Mouse (Mus musculus) kidney, adult 2 months (tissue): ENCODE measurements around the gene Rdm1. TPM values are rescaled to one million over a fixed set of nuclear protein-coding genes. Genes with fewer than 3 reads are reported as not detected.
"Not testable (repeated sequence)": the region's sequence is repeated elsewhere in the genome, so short reads cannot be mapped to it uniquely, and the experiment has no call there.

Experiments
- DNase-seq: peaks from one replicate; pipeline ENCODE4 v3.0.0; 2021
- H3K27ac ChIP-seq: fragments of 200-500 bp; 2 replicates; pipeline ENCODE4 v1.5.1; 2012; ENCODE audit warnings: low read depth, low read length, control low read depth, inconsistent platforms; ENCODE audit not compliant: insufficient read depth
- H3K27me3 ChIP-seq: fragments of 200-500 bp; replicated peaks from 2 replicates; pipeline ENCODE4 v1.6.1; 2012; ENCODE audit warnings: mild to moderate bottlenecking, moderate library complexity, low read length, inconsistent platforms; ENCODE audit not compliant: control insufficient read depth, insufficient read depth
- H3K36me3 ChIP-seq: fragments of 200-500 bp; 2 replicates; pipeline ENCODE4 v1.6.1; 2012; ENCODE audit warnings: mild to moderate bottlenecking, moderate library complexity, low read length, inconsistent platforms; ENCODE audit not compliant: control insufficient read depth, insufficient read depth
- H3K4me1 ChIP-seq: fragments of 200-500 bp; 2 replicates; pipeline ENCODE4 v1.6.1; 2011; ENCODE audit warnings: low read length; ENCODE audit not compliant: control insufficient read depth, insufficient read depth
- H3K4me3 ChIP-seq: fragments of 200-500 bp; 2 replicates; pipeline ENCODE4 v1.5.1; 2011; ENCODE audit warnings: mild to moderate bottlenecking, low read depth, low read length, control low read depth; ENCODE audit not compliant: insufficient read depth
- CTCF ChIP-seq: fragments of 200-500 bp; conservative IDR thresholded peaks from 2 replicates; pipeline ENCODE4 v1.5.1; 2011; ENCODE audit warnings: low read depth, mild to moderate bottlenecking, control low read depth, low read length, moderate library complexity, mixed read lengths; ENCODE audit not compliant: insufficient read depth, insufficient read length
- POLR2A ChIP-seq: fragments of 200-500 bp; IDR thresholded peaks from one replicate; pipeline ENCODE4 v1.6.1; 2011; ENCODE audit warnings: low read depth, low read length, control low read depth
- WGBS: fragments of 180-500 bp; shearing (Covaris S2); methylation state at CpG from one replicate; pipeline ENCODE4 v1.1.7; 2018; 5-methylcytosine and 5-hydroxymethylcytosine counted together
- polyA plus RNA-seq: library from polyadenylated mRNA; depleted of rRNA; stranded (reverse); fragments of >200 nt; gene quantifications from 2 replicates; pipeline ENCODE4 v1.2.3, GENCODE M21; 2012

The Rdm1 gene
- polyA plus RNA-seq, 1 experiment: 41.0 TPM

DNA sequence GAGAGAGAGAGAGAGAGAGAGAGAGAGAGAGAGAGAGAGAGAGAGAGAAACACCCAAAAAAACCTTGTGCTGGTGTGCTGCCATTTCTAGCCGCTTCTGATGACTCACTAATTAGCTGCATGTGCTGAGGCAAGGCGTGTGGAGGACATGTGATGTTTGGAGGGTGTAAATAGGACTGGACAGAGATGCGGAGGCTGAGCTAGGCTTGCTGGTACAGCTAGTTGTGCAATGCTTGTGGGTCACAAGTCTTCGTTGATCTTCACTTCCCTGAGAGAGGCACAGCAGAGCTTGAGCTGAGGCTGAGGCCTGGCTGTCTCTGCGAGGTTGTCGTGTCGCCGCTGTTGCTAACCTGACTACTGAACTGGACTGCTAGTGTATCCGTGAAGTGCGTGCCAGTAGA is 39.3 kb upstream of the Rdm1 start:
- peak overlapping the region; percentile 84 for H3K27ac ChIP-seq
- H3K4me3 ChIP-seq: no peak overlapping the region
- H3K27me3 ChIP-seq: no peaks in the 10 kb centered on the region
- DNase-seq: peak; percentile 44
- no peak for TF ChIP-seq CTCF
- TF ChIP-seq POLR2A: no peak
- peaks cover 7% of the 10 kb centered on the region; the same call in 1 of the 2 replicates for H3K36me3 ChIP-seq
- H3K4me1 ChIP-seq: peaks cover 13% of the 10 kb centered on the region
- WGBS: 77% methylated on average over 10 of the region's 10 CpGs

DNA sequence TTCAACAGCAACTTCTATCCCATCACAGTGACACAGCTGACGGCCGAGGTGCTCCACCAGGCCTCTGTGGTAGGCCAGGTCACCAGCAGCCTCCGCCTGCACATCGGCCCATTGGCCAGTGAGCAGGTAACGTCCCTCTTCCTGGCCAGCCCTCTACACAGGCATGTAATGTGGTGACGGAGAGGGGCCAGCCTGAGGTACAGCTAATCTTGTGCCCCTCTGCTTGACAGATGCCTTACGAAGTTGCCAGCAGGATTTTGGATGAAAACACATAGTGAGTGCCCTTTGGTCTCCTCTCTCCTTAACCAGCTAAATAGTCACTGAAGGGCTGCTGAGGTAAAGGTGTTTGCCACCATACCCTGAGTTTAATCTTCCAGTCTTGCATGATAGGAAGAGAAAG is 38.1 kb upstream of the Rdm1 start:
- Histone ChIP-seq H3K27me3 (no peaks in the 10 kb centered on the region), H3K27ac (peak overlapping the region; percentile 70), H3K36me3 (peaks cover 7% of the 10 kb centered on the region; the same call in 1 of the 2 replicates), H3K4me1 (peaks cover 20% of the 10 kb centered on the region), H3K4me3 (no peak overlapping the region)
- WGBS: 72% methylated on average over 7 of the region's 7 CpGs
- peak; percentile 59 for DNase-seq
- TF ChIP-seq CTCF: no peak
- TF ChIP-seq POLR2A: no peak

DNA sequence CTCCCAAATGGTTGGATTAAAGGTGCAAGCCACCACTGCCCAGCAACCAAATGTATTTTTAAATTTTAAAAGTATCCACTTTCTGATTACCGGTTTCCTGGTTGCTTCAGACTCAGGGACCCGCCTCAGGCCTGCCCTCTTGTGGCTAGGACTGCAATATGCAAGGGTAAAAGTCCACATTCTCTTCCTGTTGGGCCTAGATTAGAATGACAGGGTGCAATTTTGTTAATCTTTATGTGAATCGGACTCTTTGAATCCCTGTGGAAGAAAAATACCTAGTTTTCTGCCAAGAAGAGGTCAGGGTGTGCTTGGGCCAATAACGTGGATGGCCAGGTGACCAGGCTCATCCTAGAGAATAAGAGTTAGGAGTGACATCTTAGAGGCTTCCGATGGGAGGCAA is 37.6 kb upstream of the Rdm1 start:
- DNase-seq: peak; percentile 93
- Histone ChIP-seq H3K36me3 (peaks cover 7% of the 10 kb centered on the region; the same call in 1 of the 2 replicates), H3K27ac (peak overlapping the region; percentile 70), H3K4me1 (peaks cover 22% of the 10 kb centered on the region), H3K4me3 (no peak overlapping the region), H3K27me3 (no peaks in the 10 kb centered on the region)
- TF ChIP-seq CTCF (peak; percentile 81), POLR2A (no peak)
- WGBS: 16% methylated on average over 5 of the region's 5 CpGs

DNA sequence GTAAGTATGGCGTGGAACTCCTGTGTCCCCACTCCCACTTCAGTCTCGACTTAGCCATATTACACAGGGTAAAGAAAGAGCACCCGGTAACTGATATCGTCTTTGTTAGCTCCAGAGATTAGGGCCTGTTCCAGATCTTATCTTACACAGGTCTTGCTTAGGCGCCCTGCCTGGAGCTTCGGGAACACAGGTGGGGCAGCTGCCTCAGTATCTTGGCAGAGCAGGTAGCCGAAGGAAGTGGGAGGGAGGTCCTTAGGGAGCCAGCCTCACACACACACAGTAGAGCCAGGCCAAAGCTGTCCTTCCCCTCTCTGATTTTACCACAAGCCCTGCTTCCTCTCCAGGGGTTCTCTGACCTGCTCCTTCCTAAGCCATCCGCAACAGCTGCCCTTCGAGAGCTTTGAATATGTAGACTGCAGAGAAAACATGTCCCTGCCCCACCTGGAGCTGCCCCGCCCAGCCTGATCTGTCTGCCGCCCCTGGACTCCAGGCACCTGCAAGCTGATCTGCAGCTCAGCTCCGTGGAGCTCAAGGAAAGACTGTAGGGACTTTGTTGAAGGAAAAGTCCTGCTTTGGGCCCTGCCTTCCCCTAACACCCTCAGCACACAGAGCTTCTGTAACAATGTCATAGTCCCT is 36.9 kb upstream of the Rdm1 start:
- H3K4me3 ChIP-seq: no peak overlapping the region

DNA sequence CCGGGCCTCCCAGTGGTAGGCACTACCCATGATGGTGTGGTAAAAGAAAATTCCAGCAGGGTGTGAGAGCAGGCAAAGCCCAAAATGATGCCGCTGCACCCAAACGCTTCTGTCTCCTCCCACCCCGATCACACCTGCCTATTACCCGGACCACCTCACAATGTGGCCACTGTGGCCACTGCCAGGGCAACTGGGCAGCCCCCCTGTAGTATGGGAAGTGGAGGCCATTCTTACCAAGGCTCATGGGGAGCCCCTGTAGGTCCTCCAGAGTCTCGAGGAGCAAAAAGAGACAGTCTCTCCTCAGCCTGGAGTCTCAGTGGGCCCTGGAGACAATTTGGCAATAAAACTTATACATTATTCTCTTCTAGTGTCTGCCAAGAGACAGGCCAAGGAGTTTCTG is 27.8 kb upstream of the Rdm1 start, which contains the start of gene Gm11634:
Gene Gm11634, minus strand, starts transcription at position 101 of the 400 bp plus-strand sequence.
- 80% methylated on average over 6 of the region's 6 CpGs for WGBS
- Histone ChIP-seq H3K4me1 (no peaks in the 10 kb centered on the region), H3K4me3 (no peak within 1 kb of the TSS), H3K36me3 (no peaks in the 10 kb centered on the region), H3K27me3 (no peaks in the 10 kb centered on the region), H3K27ac (no peak within 1 kb of the TSS)
- DNase-seq: no peak
- TF ChIP-seq CTCF (no peak), POLR2A (no peak)

More for the DNA sequence above, 36.9 kb upstream of the Rdm1 start:
- Histone ChIP-seq H3K4me1 (peaks cover 22% of the 10 kb centered on the region), H3K27me3 (no peaks in the 10 kb centered on the region), H3K36me3 (peaks cover 7% of the 10 kb centered on the region; the same call in 1 of the 2 replicates), H3K27ac (peak overlapping the region; percentile 59)
- TF ChIP-seq CTCF: no peak
- TF ChIP-seq POLR2A: no peak
- 65% methylated on average over 12 of the region's 12 CpGs for WGBS
- no peak for DNase-seq

DNA sequence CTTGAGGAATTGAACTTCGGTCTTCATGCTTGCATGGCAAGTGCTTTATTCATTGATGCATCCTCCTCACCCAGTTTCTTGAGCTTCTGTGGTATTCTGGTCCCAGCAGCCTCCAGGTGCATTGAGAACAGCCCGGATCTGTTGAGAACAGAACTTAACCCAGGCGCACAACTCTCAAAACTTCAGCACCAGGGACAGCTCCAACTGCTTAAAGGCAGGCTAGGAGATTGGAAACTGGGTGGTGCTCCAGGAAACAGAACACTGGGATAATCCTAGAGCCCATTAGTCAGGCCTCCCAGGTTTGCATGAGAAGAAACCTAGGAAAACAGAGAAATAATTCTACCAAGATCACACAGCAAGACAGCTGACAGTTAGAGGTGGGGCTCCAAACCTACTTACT is 24.5 kb upstream of the Rdm1 start:
- Histone ChIP-seq H3K36me3 (no peaks in the 10 kb centered on the region), H3K27me3 (no peaks in the 10 kb centered on the region), H3K4me1 (no peaks in the 10 kb centered on the region), H3K27ac (no peak overlapping the region), H3K4me3 (no peak overlapping the region)
- 5% methylated on average over 3 of the region's 3 CpGs for WGBS
- TF ChIP-seq POLR2A (no peak), CTCF (no peak)
- DNase-seq: peak; percentile 68

DNA sequence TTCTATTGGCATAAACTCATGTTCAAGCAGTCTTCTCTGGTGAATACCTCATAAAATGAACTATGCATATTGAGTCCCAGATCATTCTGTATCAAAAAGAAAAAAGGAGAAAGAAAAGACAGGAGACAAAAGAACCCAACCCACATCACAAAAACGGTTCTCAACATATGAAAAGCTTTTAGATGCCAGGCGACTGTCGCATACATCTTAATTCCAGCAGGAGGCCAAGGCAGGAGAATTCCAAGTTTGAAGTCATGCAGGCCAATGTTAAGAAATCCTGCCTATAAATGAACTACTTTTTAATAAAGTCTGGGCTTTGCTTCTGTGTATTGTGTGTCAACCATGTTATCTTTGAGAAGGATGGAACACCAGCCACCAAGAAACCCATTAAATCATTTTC is 22.9 kb upstream of the Rdm1 start:
- Histone ChIP-seq H3K36me3 (no peaks in the 10 kb centered on the region), H3K27ac (no peak overlapping the region), H3K4me3 (no peak overlapping the region), H3K27me3 (no peaks in the 10 kb centered on the region), H3K4me1 (no peaks in the 10 kb centered on the region)
- 21% methylated on average over 3 of the region's 3 CpGs for WGBS
- TF ChIP-seq CTCF: no peak
- no peak for TF ChIP-seq POLR2A
- DNase-seq: no peak

DNA sequence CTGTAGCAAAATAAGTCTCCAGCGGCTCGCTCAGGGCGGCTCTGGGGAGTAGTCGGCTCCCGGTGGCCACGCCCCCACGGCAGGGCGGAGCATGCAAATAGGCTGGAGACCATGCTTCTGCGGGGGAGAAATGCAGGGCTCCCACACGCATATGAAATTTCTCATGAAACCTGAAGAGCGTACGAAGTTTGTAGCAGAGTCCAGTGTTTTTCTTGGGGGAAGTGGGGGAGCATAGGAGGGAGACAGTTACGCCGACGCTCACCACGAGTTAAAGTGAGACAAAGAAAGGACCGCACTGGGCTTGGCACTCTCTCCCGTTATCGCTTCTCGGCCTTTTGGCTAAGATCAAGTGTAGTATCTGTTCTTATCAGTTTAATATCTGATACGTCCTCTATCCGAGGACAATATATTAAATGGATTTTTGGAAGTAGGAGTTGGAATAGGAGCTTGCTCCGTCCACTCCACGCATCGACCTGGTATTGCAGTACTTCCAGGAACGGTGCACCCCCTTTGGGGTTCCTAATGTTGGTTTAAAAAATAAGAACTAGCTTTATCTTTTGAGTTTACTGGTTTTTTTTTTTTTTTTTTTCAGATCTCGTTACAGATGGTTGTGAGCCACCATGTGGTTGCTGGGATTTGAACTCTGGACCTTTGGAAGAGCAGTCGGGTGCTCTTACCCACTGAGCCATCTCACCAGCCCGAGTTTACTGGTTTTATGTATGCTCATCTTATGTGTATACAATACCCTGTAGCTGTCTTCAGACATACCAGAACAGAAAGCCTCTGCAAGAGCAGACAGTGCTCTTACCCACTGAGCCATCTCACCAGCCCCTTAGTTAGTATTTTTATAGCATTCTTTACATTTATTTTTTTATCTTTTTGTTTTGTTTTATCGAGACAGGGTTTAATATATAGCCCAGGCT is 22.2 kb upstream of the Rdm1 start:
- H3K27ac ChIP-seq, H3K36me3 ChIP-seq, H3K27me3 ChIP-seq, H3K4me1 ChIP-seq: not testable (repeated sequence)
- H3K4me3 ChIP-seq: peak overlapping the region; percentile 16; the same call in 1 of the 2 replicates
- WGBS: under 1% methylated on average over 30 of the region's 30 CpGs
- peak; percentile 86 for DNase-seq

DNA sequence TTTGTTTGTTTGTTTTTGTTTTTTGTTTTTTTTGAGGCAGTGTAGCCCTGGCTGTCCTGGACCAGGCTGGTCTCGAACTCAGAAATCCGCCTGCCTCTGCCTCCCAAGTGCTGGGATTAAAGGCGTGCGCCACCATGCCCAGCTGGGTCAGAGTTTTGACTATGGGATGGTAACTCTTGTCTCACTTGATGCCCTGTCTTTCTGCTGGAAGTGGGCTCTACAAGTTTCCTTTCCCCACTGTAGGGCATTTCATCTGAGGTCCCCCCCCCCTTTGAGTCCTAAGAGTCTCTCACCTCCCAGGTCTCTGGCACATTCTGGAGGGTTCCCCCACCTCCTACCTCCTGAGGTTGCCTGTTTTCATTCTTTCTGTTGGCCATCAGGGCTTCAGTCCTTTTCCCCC is 19.9 kb upstream of the Rdm1 start:
- WGBS: 85% methylated on average over 4 of the region's 4 CpGs
- not testable (repeated sequence) for H3K27ac ChIP-seq, H3K4me1 ChIP-seq, DNase-seq, H3K27me3 ChIP-seq, H3K4me3 ChIP-seq, H3K36me3 ChIP-seq
